Mouse (Mus musculus) adrenal gland, adult 2 months (tissue): ENCODE results near the gene Irf2bp2. TPM values are rescaled to one million over a fixed set of nuclear protein-coding genes. Genes with fewer than 3 reads are reported as not detected.
"Not testable (repeated sequence)": the region's sequence is repeated elsewhere in the genome, so short reads cannot be mapped to it uniquely, and the experiment has no call there.

ENCODE experiments used
- DNase-seq: peaks from one replicate; pipeline ENCODE4 v3.0.0; 2021
- polyA plus RNA-seq: library from polyadenylated mRNA; depleted of rRNA; stranded (reverse); fragments of >200 nt; gene quantifications from 2 replicates; pipeline ENCODE4 v1.2.3, GENCODE M21; 2012
- total RNA-seq, 2 experiments: library from RNA; stranded (reverse); gene quantifications; 2 replicates each; pipeline ENCODE4 v1.2.3; 2021

Irf2bp2 gene
- total and polyA plus RNA-seq, 3 experiments, result 89.4 to 111 (median 92.0) TPM

DNA sequence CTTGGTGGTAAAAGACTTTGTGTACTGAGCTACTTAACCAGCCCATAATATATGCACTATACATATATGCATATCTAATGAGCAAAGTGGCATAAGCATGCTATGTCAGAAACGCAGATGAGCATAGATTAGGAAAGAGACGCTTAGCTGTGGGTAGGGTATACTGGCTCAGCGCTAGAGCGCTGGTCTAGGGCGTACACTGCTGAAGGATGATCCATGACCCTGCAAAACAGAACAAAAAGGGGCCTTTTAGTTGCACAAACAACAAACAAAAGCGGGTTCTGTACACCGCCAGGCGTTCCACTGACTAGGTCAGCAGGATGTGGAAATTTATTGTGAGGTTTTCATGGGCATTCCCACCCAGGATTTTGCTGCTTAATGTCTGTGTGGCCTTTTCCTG lies 8.9 kb upstream of the Irf2bp2 start:
- DNase-seq, result no peak

GRCm38 (mm10) chr8:126601325-126601724 lies 7.5 kb upstream of the Irf2bp2 start:
- no peak for DNase-seq

DNA sequence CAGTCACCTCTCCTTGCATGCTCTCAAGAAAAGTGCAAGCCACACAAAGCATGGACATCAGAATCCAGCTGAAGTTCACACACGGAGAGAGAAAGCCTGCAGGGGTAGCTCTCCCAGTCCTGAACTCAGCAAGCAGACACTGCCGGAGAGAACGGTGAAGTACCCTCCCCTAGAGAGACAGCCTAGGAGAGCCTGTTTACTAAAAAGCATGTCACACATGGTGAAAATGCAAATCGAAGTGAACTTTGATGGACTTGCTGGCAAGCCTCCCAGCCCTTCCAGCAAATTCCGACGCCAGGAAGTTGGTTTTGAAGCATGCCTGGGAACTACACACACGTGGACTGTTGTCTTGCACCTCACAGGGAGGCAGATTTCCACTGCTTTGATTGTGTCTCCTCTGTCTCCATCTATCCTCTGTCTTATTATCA lies 7.0 kb upstream of the Irf2bp2 start:
- DNase-seq, result no peak

- DNase-seq, result not testable (repeated sequence)
These were observed 6.6 kb upstream of the Irf2bp2 start for GRCm38 (mm10) chr8:126600388-126600787.

GRCm38 (mm10) chr8:126599297-126599696 lies 5.5 kb upstream of the Irf2bp2 start:
- DNase-seq, result no peak

- no peak for DNase-seq
These were observed 4.4 kb upstream of the Irf2bp2 start for GRCm38 (mm10) chr8:126598218-126598617.

GRCm38 (mm10) chr8:126596721-126597120 lies 2.9 kb upstream of the Irf2bp2 start:
- DNase-seq, result no peak

DNA sequence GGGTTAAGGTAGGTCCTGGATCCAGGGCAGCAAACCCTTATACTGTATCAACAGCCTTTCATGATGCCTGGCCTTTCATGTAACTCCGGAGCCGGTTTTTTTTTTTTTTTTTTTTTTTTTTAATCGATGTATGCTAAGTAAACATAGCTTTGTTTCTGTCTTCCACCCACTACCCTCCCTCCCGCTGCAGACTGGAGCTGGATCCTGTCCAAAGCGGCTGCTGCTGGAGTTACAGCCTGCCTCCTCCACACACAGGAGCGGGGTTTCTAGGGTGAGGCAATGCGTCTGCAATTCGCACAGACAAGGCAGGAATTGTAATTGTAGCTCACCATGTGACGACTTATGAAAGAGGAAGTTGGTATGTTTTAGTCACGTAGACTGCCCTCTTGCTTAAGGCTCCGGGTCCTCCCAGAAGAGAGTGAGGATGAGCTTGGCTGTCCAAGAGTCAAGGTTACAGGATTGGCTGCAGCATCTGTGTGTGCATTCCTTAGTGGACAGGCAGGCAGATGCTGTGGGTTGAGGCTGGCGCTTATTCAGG lies 2.4 kb upstream of the Irf2bp2 start:
- peak; percentile 91 for DNase-seq

GRCm38 (mm10) chr8:126595204-126596061 lies 1.6 kb upstream of the Irf2bp2 start:
- peak; percentile 88 for DNase-seq

DNA sequence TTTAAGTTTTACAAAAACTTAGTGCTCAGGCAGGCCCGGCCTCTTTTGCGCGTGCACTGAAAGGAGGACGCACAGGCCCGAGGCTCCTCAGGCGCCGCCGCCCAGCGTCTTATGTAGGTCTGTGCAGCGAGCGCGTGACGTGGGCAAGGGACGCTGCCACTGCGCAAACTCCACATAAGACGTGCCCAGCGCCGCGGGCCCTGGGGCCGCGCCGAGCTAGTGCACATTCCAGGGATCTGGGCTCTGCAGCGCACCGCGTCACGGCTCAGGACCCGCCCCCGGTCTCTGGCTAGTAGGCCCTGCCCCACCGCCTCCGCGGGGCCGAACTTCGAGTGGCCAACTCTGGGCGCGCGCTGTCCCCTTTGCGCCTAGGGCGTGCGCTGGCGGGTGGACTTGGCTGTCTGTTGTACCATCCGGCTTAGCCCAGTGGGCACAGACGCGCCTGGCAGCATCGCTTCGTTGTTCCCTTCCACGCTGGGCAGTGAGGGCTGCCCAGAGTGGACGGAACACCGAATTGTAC lies 755 bp upstream of the Irf2bp2 start:
- peak; percentile 100 for DNase-seq

DNA sequence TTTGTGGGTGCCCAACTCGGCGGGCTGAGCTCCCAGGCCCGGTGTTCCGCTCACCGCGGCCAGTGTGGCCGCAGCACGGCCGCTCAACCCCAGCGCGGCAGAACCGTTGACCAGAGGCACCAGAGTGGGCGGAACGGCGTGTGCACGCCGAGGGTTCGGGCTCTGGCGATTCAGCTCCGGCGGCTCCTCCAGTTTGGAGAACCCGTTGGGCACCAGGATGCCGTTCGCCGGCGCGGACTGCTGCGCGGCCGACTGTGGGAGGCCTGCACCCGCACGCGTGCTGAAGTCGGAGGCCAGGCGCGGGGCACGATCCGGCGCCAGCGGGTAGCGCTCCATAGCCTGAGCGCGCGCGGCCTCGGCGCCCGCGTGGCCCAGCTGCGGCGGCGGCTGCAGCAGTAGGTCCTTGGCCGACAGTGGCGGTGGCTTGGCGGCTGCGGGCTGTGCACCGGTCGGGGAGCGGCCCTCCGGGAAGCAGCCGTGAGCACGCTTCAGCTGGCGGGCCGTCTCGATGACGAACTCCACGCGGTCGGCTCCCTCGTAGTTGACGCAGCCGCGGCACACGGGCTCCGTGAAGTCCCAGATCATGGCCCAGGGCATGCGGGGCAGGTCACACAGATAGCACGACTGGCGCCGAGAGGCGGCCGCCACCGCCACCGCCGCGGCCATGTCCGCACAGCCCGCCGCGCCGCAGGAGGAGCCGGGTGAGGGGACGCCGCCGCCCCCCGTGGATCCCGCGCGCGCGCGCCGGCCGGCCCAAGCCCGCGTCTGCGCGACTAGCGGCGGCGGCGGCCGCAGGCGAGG lies 815 bp downstream of the Irf2bp2 start:
- peak; percentile 70 for DNase-seq

GRCm38 (mm10) chr8:126592381-126592770 lies 1.4 kb downstream of the Irf2bp2 start:
- peak; percentile 66 for DNase-seq

GRCm38 (mm10) chr8:126591821-126592268 lies 1.9 kb downstream of the Irf2bp2 start:
- peak; percentile 87 for DNase-seq

GRCm38 (mm10) chr8:126591141-126591820 lies 2.5 kb downstream of the Irf2bp2 start:
- DNase-seq, result peak; percentile 79

- DNase-seq, result no peak
These were observed 3.2 kb downstream of the Irf2bp2 start for GRCm38 (mm10) chr8:126590599-126590998.

GRCm38 (mm10) chr8:126590024-126590529 lies 3.7 kb downstream of the Irf2bp2 start:
- DNase-seq, result peak; percentile 72

DNA sequence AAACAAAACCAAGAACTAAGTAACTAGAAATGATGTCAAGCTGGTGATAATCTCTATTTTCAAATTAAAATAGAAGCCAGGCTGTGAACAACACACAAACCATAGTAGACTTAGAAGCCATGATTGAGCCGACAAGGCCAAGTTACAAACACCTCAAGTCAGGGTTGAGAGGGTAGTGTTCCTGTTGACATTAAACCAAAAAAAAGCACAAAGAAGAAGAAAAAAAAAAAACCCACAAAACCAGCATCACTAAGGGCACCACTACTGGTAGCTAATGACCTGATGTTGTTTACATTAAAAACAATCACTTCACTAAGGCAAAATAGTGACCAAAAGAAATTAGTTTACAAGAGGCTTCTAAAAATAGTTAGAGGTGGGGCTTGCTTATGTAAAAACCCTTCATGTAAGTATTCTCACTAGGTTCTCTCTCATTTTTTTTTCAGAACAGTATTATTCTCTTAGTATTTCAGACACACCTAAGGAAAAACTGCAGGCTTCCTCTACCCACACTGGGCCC lies 4.2 kb downstream of the Irf2bp2 start:
- no peak for DNase-seq

GRCm38 (mm10) chr8:126588636-126589506 lies 4.9 kb downstream of the Irf2bp2 start:
- DNase-seq, result peak; percentile 61

DNA sequence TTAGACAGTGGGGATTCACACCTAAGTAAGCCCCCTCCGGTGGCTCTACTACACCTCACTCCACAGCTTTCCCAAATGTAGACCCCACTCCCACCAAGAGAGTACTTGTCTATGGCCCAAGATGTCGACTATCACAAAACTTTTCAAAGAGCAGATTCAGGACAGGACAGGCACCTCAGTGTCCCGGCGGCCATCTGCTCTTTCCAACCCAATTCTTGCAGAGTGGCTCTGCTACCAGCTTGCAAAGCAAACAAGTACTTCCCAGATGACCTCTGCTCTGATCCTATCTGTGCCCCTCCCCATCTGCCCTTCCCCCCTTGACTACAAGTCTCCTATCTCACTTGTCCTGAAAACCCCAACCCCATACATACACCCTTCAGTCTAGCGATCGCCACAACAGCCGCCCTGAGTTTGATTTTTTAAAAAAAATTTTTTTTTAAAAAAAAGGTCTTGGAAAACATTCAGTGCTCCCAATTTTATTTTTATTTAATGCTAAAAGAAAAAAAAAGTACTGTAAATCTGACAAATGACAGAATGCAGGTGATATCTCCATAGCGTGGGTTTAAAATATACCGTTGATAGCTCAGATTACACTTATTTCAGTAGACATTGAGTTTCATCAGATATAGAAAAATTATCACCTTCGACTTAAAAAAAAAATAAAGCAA lies 5.8 kb downstream of the Irf2bp2 start:
- DNase-seq, result peak; percentile 42
